Mouse (Mus musculus): Measurements from ENCODE around the gene Gm27179. TPM values are rescaled to one million over a fixed set of nuclear protein-coding genes. Genes with fewer than 3 reads are reported as not detected.
A peak's percentile ranks its signal among the peaks of the same experiment; 100 is the strongest.
"Not testable (repeated sequence)": the region's sequence is repeated elsewhere in the genome, so short reads cannot be mapped to it uniquely, and the experiment has no call there.

The Gm27179 gene
- polyA plus RNA-seq, 1 experiment from 2014 or later = not detected

- not testable (repeated sequence) for H3K9me3 ChIP-seq (ENCODE audit: control insufficient read depth, low read length); ATAC-seq (replicated peaks; ENCODE audit: low FRiP score, low TSS enrichment, low read depth); H3K4me1 ChIP-seq (replicated peaks; ENCODE audit: control insufficient read depth, insufficient read depth, low read length); H3K4me2 ChIP-seq (ENCODE audit: low read length); H3K27ac ChIP-seq (ENCODE audit: low read depth); H3K9ac ChIP-seq (ENCODE audit: low read length); H3K4me3 ChIP-seq (ENCODE audit: low read depth, low read length); H3K36me3 ChIP-seq (ENCODE audit: control insufficient read depth, insufficient read depth, low read length); DNase-seq (ENCODE audit: low spot score); H3K27me3 ChIP-seq (replicated peaks; ENCODE audit: control insufficient read depth, insufficient read depth, low read length)
- no CpG with 5 or more reads among the region's 7 CpGs for WGBS
Observed at GRCm38 (mm10) chr14:69536539-69536938, 24.2 kb upstream of the Gm27179 start.

- H3K9ac ChIP-seq (ENCODE audit: low read length); H3K4me2 ChIP-seq (ENCODE audit: low read length); ATAC-seq (replicated peaks; ENCODE audit: low FRiP score, low TSS enrichment, low read depth); H3K27ac ChIP-seq (ENCODE audit: low read depth); H3K27me3 ChIP-seq (replicated peaks; ENCODE audit: control insufficient read depth, insufficient read depth, low read length); H3K4me3 ChIP-seq (ENCODE audit: low read depth, low read length); H3K4me1 ChIP-seq (replicated peaks; ENCODE audit: control insufficient read depth, insufficient read depth, low read length); DNase-seq (ENCODE audit: low spot score); H3K36me3 ChIP-seq (ENCODE audit: control insufficient read depth, insufficient read depth, low read length); H3K9me3 ChIP-seq (ENCODE audit: control insufficient read depth, low read length): not testable (repeated sequence)
- WGBS = no CpG with 5 or more reads among the region's 1 CpGs
Observed at GRCm38 (mm10) chr14:69526202-69526601, 13.9 kb upstream of the Gm27179 start.

DNA sequence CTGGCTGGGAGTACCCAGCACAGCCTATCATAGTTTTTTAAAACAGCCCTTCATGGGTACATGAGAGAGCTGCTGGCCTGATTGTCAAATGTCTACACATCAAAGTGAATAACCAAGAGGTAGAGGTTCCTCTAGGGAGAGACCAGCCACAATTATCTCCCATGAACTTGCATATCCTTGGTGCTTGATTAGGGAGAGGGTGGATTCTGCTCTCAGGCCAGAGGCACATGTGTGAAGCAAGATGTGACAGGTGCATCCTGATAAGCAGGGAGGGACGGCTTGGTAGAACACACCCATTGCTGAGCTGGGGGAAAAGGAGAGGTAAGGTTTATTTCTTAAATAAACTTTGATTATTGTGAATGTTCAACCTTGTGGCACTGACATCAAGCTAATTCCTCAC lies 10.7 kb upstream of the Gm27179 start:
- H3K4me1 ChIP-seq (replicated peaks; ENCODE audit: control insufficient read depth, insufficient read depth, low read length); H3K4me2 ChIP-seq (ENCODE audit: low read length); DNase-seq (ENCODE audit: low spot score); H3K27me3 ChIP-seq (replicated peaks; ENCODE audit: control insufficient read depth, insufficient read depth, low read length); H3K4me3 ChIP-seq (ENCODE audit: low read depth, low read length); H3K36me3 ChIP-seq (ENCODE audit: control insufficient read depth, insufficient read depth, low read length); H3K27ac ChIP-seq (ENCODE audit: low read depth); H3K9ac ChIP-seq (ENCODE audit: low read length); H3K9me3 ChIP-seq (ENCODE audit: control insufficient read depth, low read length); ATAC-seq (replicated peaks; ENCODE audit: low FRiP score, low TSS enrichment, low read depth): not testable (repeated sequence)
- no CpG with 5 or more reads among the region's 1 CpGs for WGBS

DNA sequence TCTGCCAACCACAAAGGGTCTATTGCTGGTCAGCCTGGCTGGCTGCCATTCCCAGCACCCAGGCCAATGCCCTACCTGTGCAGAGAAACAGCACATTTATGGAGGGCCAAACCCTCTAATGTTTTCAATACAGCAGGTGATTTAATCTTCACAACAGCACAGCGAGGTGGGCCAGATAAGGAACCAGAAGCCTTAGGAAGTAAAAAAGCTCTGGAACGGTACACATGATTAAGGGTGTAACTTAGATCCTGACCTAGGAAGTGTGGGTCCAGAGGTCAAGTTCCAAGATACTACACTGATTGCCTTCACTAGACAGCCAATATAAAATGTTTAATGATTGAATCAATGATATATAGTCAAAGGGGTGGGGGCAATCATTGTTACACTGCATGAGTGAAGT lies 8.5 kb upstream of the Gm27179 start:
- no CpG with 5 or more reads among the region's 2 CpGs for WGBS
- H3K27me3 ChIP-seq (replicated peaks; ENCODE audit: control insufficient read depth, insufficient read depth, low read length); H3K4me1 ChIP-seq (replicated peaks; ENCODE audit: control insufficient read depth, insufficient read depth, low read length); H3K9me3 ChIP-seq (ENCODE audit: control insufficient read depth, low read length); H3K4me2 ChIP-seq (ENCODE audit: low read length); H3K36me3 ChIP-seq (ENCODE audit: control insufficient read depth, insufficient read depth, low read length); H3K4me3 ChIP-seq (ENCODE audit: low read depth, low read length); DNase-seq (ENCODE audit: low spot score); H3K27ac ChIP-seq (ENCODE audit: low read depth); H3K9ac ChIP-seq (ENCODE audit: low read length); ATAC-seq (replicated peaks; ENCODE audit: low FRiP score, low TSS enrichment, low read depth): not testable (repeated sequence)

DNA sequence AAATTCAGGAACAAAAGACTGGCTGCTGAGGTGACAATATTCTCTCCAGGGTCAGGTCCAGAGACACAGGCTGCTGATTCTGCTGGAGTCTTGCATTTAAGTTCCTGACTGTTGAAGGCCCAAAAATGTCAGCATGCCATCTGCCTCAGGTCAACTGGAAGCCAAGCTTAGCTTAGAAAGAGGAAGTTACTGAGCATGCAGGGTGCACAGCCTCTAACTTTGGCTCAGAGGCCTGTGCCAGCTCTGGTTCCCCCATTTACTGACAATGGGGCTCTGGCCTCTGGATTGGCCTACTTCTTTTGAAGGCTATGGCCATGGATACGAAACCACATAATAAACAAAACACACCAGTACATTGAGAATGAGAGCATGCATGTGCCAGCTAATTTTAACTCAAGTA lies 5.3 kb downstream of the Gm27179 start:
- DNase-seq (ENCODE audit: low spot score); ATAC-seq (replicated peaks; ENCODE audit: low FRiP score, low TSS enrichment, low read depth); H3K9me3 ChIP-seq (ENCODE audit: control insufficient read depth, low read length); H3K4me3 ChIP-seq (ENCODE audit: low read depth, low read length); H3K4me1 ChIP-seq (replicated peaks; ENCODE audit: control insufficient read depth, insufficient read depth, low read length); H3K36me3 ChIP-seq (ENCODE audit: control insufficient read depth, insufficient read depth, low read length); H3K9ac ChIP-seq (ENCODE audit: low read length); H3K4me2 ChIP-seq (ENCODE audit: low read length); H3K27ac ChIP-seq (ENCODE audit: low read depth); H3K27me3 ChIP-seq (replicated peaks; ENCODE audit: control insufficient read depth, insufficient read depth, low read length): not testable (repeated sequence)
- no CpG with 5 or more reads among the region's 1 CpGs for WGBS

DNA sequence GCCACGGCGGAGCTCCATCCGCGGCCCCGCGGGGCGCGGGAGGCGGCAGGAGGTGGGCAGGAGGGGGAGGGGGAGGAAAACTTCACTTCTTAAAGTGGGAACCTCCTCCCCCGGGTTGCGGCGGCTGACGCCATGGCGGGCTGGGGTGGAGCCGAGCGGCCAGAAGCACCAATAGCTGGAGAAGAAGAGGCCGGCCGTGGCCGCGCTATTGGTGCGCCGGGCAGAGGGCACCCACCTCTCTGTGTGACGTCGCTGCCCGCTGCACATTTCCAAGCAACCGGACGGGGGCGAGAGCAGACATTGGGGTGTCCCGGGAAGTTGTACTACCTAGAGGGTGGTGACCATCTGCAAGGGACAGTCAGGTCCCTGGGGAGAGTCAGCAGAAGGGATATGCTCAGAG lies 9.2 kb downstream of the Gm27179 start, which contains the start of gene Gm16867:
Gene Gm16867, minus strand, starts transcription at position 189 of the 400 bp plus-strand sequence.
- no CpG with 5 or more reads among the region's 29 CpGs for WGBS
- peak; percentile 98 for ATAC-seq (replicated peaks; ENCODE audit: low FRiP score, low TSS enrichment, low read depth)
- not testable (repeated sequence) for H3K4me1 ChIP-seq (replicated peaks; ENCODE audit: control insufficient read depth, insufficient read depth, low read length)

GRCm38 (mm10) chr14:69502440-69503150 lies 9.8 kb downstream of the Gm27179 start:
- H3K9me3 ChIP-seq (ENCODE audit: control insufficient read depth, low read length); H3K36me3 ChIP-seq (ENCODE audit: control insufficient read depth, insufficient read depth, low read length); H3K4me1 ChIP-seq (replicated peaks; ENCODE audit: control insufficient read depth, insufficient read depth, low read length); H3K27ac ChIP-seq (ENCODE audit: low read depth); H3K9ac ChIP-seq (ENCODE audit: low read length); H3K27me3 ChIP-seq (replicated peaks; ENCODE audit: control insufficient read depth, insufficient read depth, low read length); DNase-seq (ENCODE audit: low spot score); H3K4me2 ChIP-seq (ENCODE audit: low read length); H3K4me3 ChIP-seq (ENCODE audit: low read depth, low read length): not testable (repeated sequence)
- no CpG with 5 or more reads among the region's 73 CpGs for WGBS
- ATAC-seq (replicated peaks; ENCODE audit: low FRiP score, low TSS enrichment, low read depth) = peak; percentile 76

More for the DNA sequence above, 9.2 kb downstream of the Gm27179 start, which contains the start of gene Gm16867:
- H3K36me3 ChIP-seq (ENCODE audit: control insufficient read depth, insufficient read depth, low read length); H3K4me3 ChIP-seq (ENCODE audit: low read depth, low read length); DNase-seq (ENCODE audit: low spot score); H3K4me2 ChIP-seq (ENCODE audit: low read length); H3K9ac ChIP-seq (ENCODE audit: low read length); H3K9me3 ChIP-seq (ENCODE audit: control insufficient read depth, low read length); H3K27ac ChIP-seq (ENCODE audit: low read depth); H3K27me3 ChIP-seq (replicated peaks; ENCODE audit: control insufficient read depth, insufficient read depth, low read length): not testable (repeated sequence)

DNA sequence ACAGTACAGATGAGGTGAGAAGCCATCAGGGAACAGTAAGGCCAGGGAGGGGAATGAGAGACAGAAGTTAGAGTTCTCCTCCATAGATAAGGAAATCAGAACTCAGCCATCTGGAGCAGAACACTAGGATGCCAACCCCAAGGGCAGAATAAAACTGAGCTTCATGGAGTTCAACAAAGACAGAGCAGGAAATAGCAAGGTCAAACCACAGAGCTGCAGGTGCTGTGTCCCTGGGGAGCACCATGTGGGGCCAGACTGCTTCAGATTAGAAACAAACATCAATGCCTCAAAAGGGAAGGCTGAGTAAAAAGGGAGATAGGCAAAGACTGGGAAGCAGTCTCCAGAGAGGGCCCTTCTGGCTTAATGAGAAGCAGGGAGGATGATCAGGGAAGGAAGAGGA lies 16.1 kb downstream of the Gm27179 start:
- ATAC-seq (replicated peaks; ENCODE audit: low FRiP score, low TSS enrichment, low read depth); H3K36me3 ChIP-seq (ENCODE audit: control insufficient read depth, insufficient read depth, low read length); H3K4me2 ChIP-seq (ENCODE audit: low read length); H3K27ac ChIP-seq (ENCODE audit: low read depth); H3K4me1 ChIP-seq (replicated peaks; ENCODE audit: control insufficient read depth, insufficient read depth, low read length); H3K9ac ChIP-seq (ENCODE audit: low read length); DNase-seq (ENCODE audit: low spot score); H3K27me3 ChIP-seq (replicated peaks; ENCODE audit: control insufficient read depth, insufficient read depth, low read length); H3K4me3 ChIP-seq (ENCODE audit: low read depth, low read length); H3K9me3 ChIP-seq (ENCODE audit: control insufficient read depth, low read length): not testable (repeated sequence)

- not testable (repeated sequence) for H3K4me3 ChIP-seq (ENCODE audit: low read depth, low read length); H3K9me3 ChIP-seq (ENCODE audit: control insufficient read depth, low read length); H3K36me3 ChIP-seq (ENCODE audit: control insufficient read depth, insufficient read depth, low read length); H3K4me2 ChIP-seq (ENCODE audit: low read length); H3K27me3 ChIP-seq (replicated peaks; ENCODE audit: control insufficient read depth, insufficient read depth, low read length); H3K9ac ChIP-seq (ENCODE audit: low read length); DNase-seq (ENCODE audit: low spot score); H3K4me1 ChIP-seq (replicated peaks; ENCODE audit: control insufficient read depth, insufficient read depth, low read length); ATAC-seq (replicated peaks; ENCODE audit: low FRiP score, low TSS enrichment, low read depth); H3K27ac ChIP-seq (ENCODE audit: low read depth)
- WGBS = no CpG with 5 or more reads among the region's 2 CpGs
Observed at GRCm38 (mm10) chr14:69494946-69495345, 17.4 kb downstream of the Gm27179 start.
